Mouse (Mus musculus): ENCODE measurements around the gene Prr12. TPM values are rescaled to one million over a fixed set of nuclear protein-coding genes. Genes with fewer than 3 reads are reported as not detected.

Gene Prr12
- polyA plus RNA-seq, 1 experiment from 2014 or later, result 18.9 TPM

DNA sequence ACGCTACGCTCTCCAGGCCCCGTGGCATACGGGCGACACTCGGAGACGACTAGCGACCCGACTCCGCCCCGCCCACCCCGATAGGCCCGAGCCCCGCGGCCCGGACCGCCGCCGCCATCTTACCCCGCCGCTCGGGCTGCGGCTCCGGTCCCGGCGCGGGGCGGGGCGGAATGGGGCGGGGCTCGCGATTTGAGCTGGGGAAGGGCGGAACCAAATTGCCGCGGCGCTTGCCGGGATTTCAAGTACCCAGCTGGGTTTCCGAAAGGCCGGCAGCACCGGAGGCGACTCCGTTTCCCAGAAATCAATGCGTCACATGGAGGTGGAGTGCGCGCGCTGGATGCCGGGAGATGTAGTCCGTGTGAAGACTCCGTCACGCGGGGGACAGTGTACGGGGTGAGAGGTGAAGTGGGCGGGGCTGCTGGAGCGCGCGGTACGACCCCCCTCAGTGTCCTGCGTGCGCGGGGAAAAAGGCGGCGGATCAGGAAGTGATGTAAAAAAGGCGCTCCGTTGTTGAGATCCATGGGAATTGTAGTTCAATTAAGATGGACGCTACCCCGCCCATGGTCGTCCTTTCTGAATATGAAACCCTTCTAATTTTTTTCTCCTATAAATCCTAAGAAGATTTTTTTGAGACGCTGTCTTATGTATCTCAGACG lies 36.6 kb downstream of the Prr12 start, which contains the start of gene Scaf1:
Scaf1 (minus strand) TSS at position 407 of the 656 bp plus-strand sequence.
- Histone ChIP-seq H3K9me3 (ENCODE audit: control insufficient read depth, low read length) (no peaks in the 10 kb centered on the region), H3K4me1 (ENCODE audit: control insufficient read depth, insufficient read depth, low read length) (peaks cover 20% of the 10 kb centered on the region; the same call in 1 of the 2 replicates), H3K9ac (ENCODE audit: low read depth, low read length) (peak within 1 kb of the TSS; percentile 98), H3K36me3 (ENCODE audit: control insufficient read depth, insufficient read depth, low read length) (peaks cover 28% of the 10 kb centered on the region), H3K27ac (ENCODE audit: low read depth, low read length) (peak within 1 kb of the TSS; percentile 99), H3K4me2 (replicated peaks; ENCODE audit: low read depth, low read length) (peak within 1 kb of the TSS; percentile 83), H3K27me3 (ENCODE audit: control insufficient read depth, insufficient read depth, low read length) (no peaks in the 10 kb centered on the region), H3K4me3 (ENCODE audit: low read length) (peak within 1 kb of the TSS; percentile 84)
- peak; percentile 90 for ATAC-seq (ENCODE audit: low FRiP score, low TSS enrichment)
- WGBS, result under 1% methylated on average over 69 of the region's 69 CpGs

DNA sequence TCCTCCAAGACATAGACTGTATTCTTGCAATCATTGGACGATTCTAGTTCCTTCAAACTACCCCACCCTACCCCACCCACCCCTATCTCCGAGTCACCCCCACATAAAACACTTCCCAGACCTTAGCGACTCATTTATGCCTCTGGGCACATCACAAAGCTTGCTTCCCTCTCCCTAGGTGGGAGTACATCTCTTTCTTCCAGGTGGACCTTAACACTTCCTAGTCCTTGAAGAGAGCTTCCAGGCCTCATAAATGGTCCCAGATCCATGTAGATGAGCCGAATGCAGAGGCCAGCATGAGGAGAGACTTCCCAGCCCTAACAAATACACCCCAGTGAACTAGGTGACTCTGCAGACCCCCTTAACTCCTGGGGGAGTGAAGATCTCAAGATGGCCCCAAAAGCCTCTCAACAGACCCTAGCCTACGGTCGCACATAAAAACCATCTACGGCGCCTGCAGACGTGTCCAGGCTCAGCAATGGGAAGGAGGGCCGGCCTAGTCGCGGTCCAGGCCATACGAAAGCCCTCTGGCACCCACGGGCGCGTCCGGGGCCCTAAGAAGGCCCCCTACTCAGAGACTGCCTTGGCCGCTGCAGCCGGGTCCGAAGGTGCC lies 37.2 kb downstream of the Prr12 start:
- peak overlapping the region; percentile 83 for H3K4me2 ChIP-seq (replicated peaks; ENCODE audit: low read depth, low read length)
- peak overlapping the region; percentile 84 for H3K4me3 ChIP-seq (ENCODE audit: low read length)
- peak overlapping the region; percentile 98 for H3K9ac ChIP-seq (ENCODE audit: low read depth, low read length)
- peaks cover 20% of the 10 kb centered on the region; the same call in 1 of the 2 replicates for H3K4me1 ChIP-seq (ENCODE audit: control insufficient read depth, insufficient read depth, low read length)
- H3K36me3 ChIP-seq (ENCODE audit: control insufficient read depth, insufficient read depth, low read length), result peaks cover 33% of the 10 kb centered on the region
- WGBS, result under 1% methylated on average over 20 of the region's 20 CpGs
- H3K27me3 ChIP-seq (ENCODE audit: control insufficient read depth, insufficient read depth, low read length), result no peaks in the 10 kb centered on the region
- H3K9me3 ChIP-seq (ENCODE audit: control insufficient read depth, low read length), result no peaks in the 10 kb centered on the region
- H3K27ac ChIP-seq (ENCODE audit: low read depth, low read length), result peak overlapping the region; percentile 81
- no peak for ATAC-seq (ENCODE audit: low FRiP score, low TSS enrichment)

DNA sequence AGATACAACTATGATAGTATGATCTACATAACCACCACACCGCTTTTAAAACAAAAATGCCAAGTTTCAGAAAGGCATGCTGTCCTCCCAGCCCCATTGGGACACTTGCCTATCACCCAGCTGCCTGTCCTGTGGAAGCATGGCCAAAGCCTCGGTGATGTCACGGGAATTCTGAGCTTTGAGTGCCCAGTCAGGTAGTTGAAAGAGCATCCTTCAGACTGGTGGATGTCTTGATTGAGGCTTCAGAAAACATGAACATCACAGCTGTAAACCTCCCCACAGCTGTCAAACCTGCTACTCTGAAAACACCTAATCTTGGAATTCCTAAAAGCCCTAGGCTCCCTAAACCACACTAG lies 38.6 kb downstream of the Prr12 start:
- Histone ChIP-seq H3K27ac (ENCODE audit: low read depth, low read length) (no peak overlapping the region), H3K27me3 (ENCODE audit: control insufficient read depth, insufficient read depth, low read length) (no peaks in the 10 kb centered on the region), H3K36me3 (ENCODE audit: control insufficient read depth, insufficient read depth, low read length) (peaks cover 47% of the 10 kb centered on the region), H3K4me3 (ENCODE audit: low read length) (no peak overlapping the region), H3K9me3 (ENCODE audit: control insufficient read depth, low read length) (no peaks in the 10 kb centered on the region), H3K9ac (ENCODE audit: low read depth, low read length) (peak overlapping the region; percentile 14; the same call in 1 of the 2 replicates), H3K4me1 (ENCODE audit: control insufficient read depth, insufficient read depth, low read length) (peaks cover 15% of the 10 kb centered on the region; the same call in 1 of the 2 replicates), H3K4me2 (replicated peaks; ENCODE audit: low read depth, low read length) (no peak overlapping the region)
- 96% methylated on average over 3 of the region's 3 CpGs for WGBS
- no peak for ATAC-seq (ENCODE audit: low FRiP score, low TSS enrichment)

DNA sequence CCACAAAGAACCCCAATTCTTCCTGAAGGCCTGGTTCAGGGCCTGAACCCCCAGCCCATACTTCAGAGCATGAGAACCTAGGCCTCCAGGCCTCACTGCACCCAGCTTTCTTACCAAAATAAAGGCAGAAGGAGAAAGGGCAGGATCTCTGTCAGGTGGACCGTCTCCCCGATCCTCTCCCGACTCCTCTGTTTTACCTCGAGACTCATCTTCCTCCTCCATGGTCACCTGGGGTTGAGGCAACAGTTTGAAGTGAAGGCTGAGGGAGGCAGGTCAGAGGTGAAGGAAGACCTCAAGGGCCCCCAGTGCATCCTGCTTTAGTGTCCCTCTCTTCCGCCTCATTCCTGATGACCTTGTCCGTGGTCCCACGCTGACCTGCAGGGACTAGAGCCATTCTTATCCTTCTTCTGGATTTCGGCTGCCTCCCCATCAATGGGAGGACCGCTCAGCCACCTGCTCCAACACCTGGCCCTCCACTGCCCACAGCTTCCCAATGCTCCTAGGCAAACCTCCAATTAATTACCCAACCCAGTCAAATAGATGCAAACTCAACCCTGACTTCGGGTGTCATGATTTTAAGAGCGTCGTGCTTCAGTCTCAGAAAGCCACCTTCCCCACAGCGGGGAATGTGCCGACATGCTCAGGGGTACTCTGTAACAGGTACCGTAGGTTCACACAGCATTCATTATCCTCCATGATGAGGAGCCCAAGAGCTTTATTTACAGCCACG lies 39.1 kb downstream of the Prr12 start:
- no peak overlapping the region for H3K9ac ChIP-seq (ENCODE audit: low read depth, low read length)
- peaks cover 10% of the 10 kb centered on the region; the same call in 1 of the 2 replicates for H3K4me1 ChIP-seq (ENCODE audit: control insufficient read depth, insufficient read depth, low read length)
- H3K9me3 ChIP-seq (ENCODE audit: control insufficient read depth, low read length), result no peaks in the 10 kb centered on the region
- H3K27me3 ChIP-seq (ENCODE audit: control insufficient read depth, insufficient read depth, low read length), result no peaks in the 10 kb centered on the region
- H3K4me2 ChIP-seq (replicated peaks; ENCODE audit: low read depth, low read length), result no peak overlapping the region
- no peak overlapping the region for H3K27ac ChIP-seq (ENCODE audit: low read depth, low read length)
- H3K4me3 ChIP-seq (ENCODE audit: low read length), result no peak overlapping the region
- 93% methylated on average over 16 of the region's 16 CpGs for WGBS
- no peak for ATAC-seq (ENCODE audit: low FRiP score, low TSS enrichment)
- peaks cover 52% of the 10 kb centered on the region for H3K36me3 ChIP-seq (ENCODE audit: control insufficient read depth, insufficient read depth, low read length)

DNA sequence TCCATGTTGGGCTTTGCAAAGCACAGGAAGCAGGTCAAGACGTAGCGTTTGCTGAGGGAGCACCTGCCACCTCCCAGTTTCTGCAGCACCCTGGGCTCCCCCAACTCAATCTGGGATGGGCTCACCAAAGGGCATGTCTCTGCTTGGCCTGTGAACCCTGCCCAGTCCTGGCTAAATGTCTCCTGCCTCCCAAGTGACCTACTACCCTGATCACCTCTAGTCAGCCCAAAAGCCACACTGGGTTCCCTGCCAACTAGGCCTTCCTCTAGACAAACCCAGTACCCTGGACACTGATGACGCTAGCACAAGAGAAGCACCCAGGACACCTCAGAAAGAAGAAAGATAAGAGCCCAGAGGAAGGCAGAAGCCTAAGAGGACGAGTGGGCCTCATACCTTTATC lies 39.9 kb downstream of the Prr12 start:
- peaks cover 59% of the 10 kb centered on the region for H3K36me3 ChIP-seq (ENCODE audit: control insufficient read depth, insufficient read depth, low read length)
- no peak overlapping the region for H3K4me2 ChIP-seq (replicated peaks; ENCODE audit: low read depth, low read length)
- WGBS, result 92% methylated on average over 4 of the region's 4 CpGs

DNA sequence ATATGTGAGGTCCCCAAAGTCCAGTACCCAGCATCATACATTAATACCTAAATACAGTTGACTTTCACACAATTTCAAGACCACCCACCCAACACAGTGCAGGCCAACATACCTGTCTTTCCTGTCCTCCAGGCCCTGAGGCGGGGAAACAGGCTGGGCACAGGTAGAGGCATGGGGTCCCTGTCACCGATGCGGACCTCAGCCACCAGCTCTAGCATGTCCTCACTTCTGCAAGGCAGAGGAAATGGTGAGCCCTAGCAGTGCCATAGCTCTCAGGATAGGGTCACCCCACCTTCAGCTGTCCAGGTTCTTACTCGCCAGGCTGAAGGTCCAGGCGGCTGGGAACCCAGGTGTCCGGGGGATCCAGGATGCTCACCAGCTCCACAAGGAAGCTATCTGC lies 40.7 kb downstream of the Prr12 start:
- Histone ChIP-seq H3K4me2 (replicated peaks; ENCODE audit: low read depth, low read length) (no peak overlapping the region), H3K27ac (ENCODE audit: low read depth, low read length) (no peak overlapping the region), H3K9ac (ENCODE audit: low read depth, low read length) (no peak overlapping the region), H3K36me3 (ENCODE audit: control insufficient read depth, insufficient read depth, low read length) (peaks cover 67% of the 10 kb centered on the region), H3K4me1 (ENCODE audit: control insufficient read depth, insufficient read depth, low read length) (peaks cover 9% of the 10 kb centered on the region; the same call in 1 of the 2 replicates), H3K9me3 (ENCODE audit: control insufficient read depth, low read length) (no peaks in the 10 kb centered on the region), H3K4me3 (ENCODE audit: low read length) (no peak overlapping the region), H3K27me3 (ENCODE audit: control insufficient read depth, insufficient read depth, low read length) (no peaks in the 10 kb centered on the region)
- no peak for ATAC-seq (ENCODE audit: low FRiP score, low TSS enrichment)
- 97% methylated on average over 6 of the region's 6 CpGs for WGBS

More for the DNA sequence above, 39.9 kb downstream of the Prr12 start:
- H3K9ac ChIP-seq (ENCODE audit: low read depth, low read length), result no peak overlapping the region
- H3K4me1 ChIP-seq (ENCODE audit: control insufficient read depth, insufficient read depth, low read length), result peaks cover 9% of the 10 kb centered on the region; the same call in 1 of the 2 replicates
- no peak overlapping the region for H3K4me3 ChIP-seq (ENCODE audit: low read length)
- ATAC-seq (ENCODE audit: low FRiP score, low TSS enrichment), result no peak
- no peaks in the 10 kb centered on the region for H3K27me3 ChIP-seq (ENCODE audit: control insufficient read depth, insufficient read depth, low read length)
- H3K9me3 ChIP-seq (ENCODE audit: control insufficient read depth, low read length), result no peaks in the 10 kb centered on the region
- no peak overlapping the region for H3K27ac ChIP-seq (ENCODE audit: low read depth, low read length)

DNA sequence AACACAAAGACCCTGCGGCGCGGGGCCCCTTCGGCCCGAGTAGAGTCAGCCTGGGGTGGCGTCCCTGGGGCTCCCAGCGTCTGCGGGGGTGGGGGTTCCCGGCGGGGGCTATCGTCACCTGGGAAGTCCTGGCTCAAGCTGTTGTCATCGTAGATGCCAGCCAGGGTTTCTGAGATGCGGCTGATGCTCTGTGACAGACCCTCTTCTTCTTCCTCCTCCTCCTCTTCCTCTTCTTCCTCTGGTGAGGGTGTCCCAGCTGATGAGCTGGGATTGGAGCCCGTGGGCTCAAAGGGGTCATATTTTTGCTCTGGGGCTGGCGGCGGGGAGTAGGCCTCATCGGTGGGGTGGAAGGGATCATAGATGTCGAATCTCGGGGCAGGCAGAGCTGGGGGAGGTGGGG lies 44.3 kb downstream of the Prr12 start:
- ATAC-seq (ENCODE audit: low FRiP score, low TSS enrichment), result no peak
- H3K4me1 ChIP-seq (ENCODE audit: control insufficient read depth, insufficient read depth, low read length), result no peaks in the 10 kb centered on the region
- no peak overlapping the region for H3K9ac ChIP-seq (ENCODE audit: low read depth, low read length)
- H3K9me3 ChIP-seq (ENCODE audit: control insufficient read depth, low read length), result no peaks in the 10 kb centered on the region
- H3K27me3 ChIP-seq (ENCODE audit: control insufficient read depth, insufficient read depth, low read length), result no peaks in the 10 kb centered on the region
- 93% methylated on average over 19 of the region's 19 CpGs for WGBS
- no peak overlapping the region for H3K4me3 ChIP-seq (ENCODE audit: low read length)
- no peak overlapping the region for H3K4me2 ChIP-seq (replicated peaks; ENCODE audit: low read depth, low read length)
- H3K27ac ChIP-seq (ENCODE audit: low read depth, low read length), result no peak overlapping the region
- peaks cover 96% of the 10 kb centered on the region for H3K36me3 ChIP-seq (ENCODE audit: control insufficient read depth, insufficient read depth, low read length)

DNA sequence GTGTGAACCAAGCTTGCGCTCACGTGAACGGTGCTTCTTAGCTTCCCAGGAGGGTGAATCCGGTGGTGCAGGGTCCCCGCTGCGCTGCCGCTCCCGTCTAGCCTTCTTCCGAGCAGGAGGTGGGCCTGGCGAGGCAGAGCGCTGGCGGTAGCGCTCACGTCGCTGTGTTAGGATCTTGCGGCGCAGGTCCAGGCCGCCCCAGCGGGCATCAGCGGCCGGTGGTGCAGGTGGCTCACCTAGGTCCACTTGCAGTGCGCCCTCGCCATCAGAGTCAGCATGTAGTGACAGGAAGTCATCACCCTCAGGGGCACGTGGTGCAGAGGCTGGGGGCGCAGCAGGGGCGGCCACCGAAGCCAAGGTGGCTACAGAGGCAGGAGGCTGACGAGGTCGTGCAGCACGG lies 44.8 kb downstream of the Prr12 start:
- no peaks in the 10 kb centered on the region for H3K27me3 ChIP-seq (ENCODE audit: control insufficient read depth, insufficient read depth, low read length)
- 96% methylated on average over 30 of the region's 30 CpGs for WGBS
- no peak overlapping the region for H3K9ac ChIP-seq (ENCODE audit: low read depth, low read length)
- no peak overlapping the region for H3K4me2 ChIP-seq (replicated peaks; ENCODE audit: low read depth, low read length)
- no peak overlapping the region for H3K4me3 ChIP-seq (ENCODE audit: low read length)
- no peaks in the 10 kb centered on the region for H3K9me3 ChIP-seq (ENCODE audit: control insufficient read depth, low read length)
- no peak for ATAC-seq (ENCODE audit: low FRiP score, low TSS enrichment)
- H3K27ac ChIP-seq (ENCODE audit: low read depth, low read length), result no peak overlapping the region
- no peaks in the 10 kb centered on the region for H3K4me1 ChIP-seq (ENCODE audit: control insufficient read depth, insufficient read depth, low read length)
- H3K36me3 ChIP-seq (ENCODE audit: control insufficient read depth, insufficient read depth, low read length), result peaks cover 96% of the 10 kb centered on the region

DNA sequence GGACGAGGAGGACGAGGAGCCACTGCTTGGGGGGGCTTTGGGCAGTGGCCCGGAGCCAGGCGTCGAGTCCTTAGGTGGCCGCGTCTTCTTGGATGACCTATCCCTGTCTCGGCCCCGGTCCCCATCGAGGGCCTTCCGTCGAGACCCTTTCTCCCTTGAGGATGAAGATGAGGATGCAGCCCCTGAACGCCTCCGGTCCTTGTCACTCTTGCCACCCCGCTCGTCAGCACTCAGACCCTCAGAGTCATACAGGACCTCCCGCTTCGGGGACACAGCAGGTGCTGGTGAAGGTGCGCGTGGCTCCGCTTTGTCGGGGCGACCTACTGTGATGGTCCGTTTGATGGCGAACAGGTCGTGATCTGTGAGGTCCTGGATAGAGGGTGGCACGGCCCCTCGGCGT lies 45.5 kb downstream of the Prr12 start:
- Histone ChIP-seq H3K4me1 (ENCODE audit: control insufficient read depth, insufficient read depth, low read length) (no peaks in the 10 kb centered on the region), H3K9ac (ENCODE audit: low read depth, low read length) (no peak overlapping the region), H3K36me3 (ENCODE audit: control insufficient read depth, insufficient read depth, low read length) (peaks cover 96% of the 10 kb centered on the region), H3K9me3 (ENCODE audit: control insufficient read depth, low read length) (no peaks in the 10 kb centered on the region), H3K27ac (ENCODE audit: low read depth, low read length) (no peak overlapping the region), H3K27me3 (ENCODE audit: control insufficient read depth, insufficient read depth, low read length) (no peaks in the 10 kb centered on the region), H3K4me3 (ENCODE audit: low read length) (no peak overlapping the region), H3K4me2 (replicated peaks; ENCODE audit: low read depth, low read length) (no peak overlapping the region)
- WGBS, result 95% methylated on average over 29 of the region's 29 CpGs
- no peak for ATAC-seq (ENCODE audit: low FRiP score, low TSS enrichment)

All from kidney, embryonic 14.5 days (tissue).